Mouse (Mus musculus) midbrain, embryonic 10.5 days (tissue): ENCODE data around the gene Acsl1. TPM values are rescaled to one million over a fixed set of nuclear protein-coding genes. Genes with fewer than 3 reads are reported as not detected.
A peak's percentile ranks its signal among the peaks of the same experiment; 100 is the strongest.

Source experiments
- DNase-seq: peaks from one replicate; pipeline ENCODE4 v3.0.0-alpha.2; 2017; ENCODE audit warnings: low spot score
- H3K27ac ChIP-seq: fragments of 300-500 bp; sonication (generic); replicated peaks from 2 replicates; pipeline ENCODE4 v1.5.1; 2016; ENCODE audit warnings: mild to moderate bottlenecking
- H3K27me3 ChIP-seq: fragments of 300-500 bp; sonication (generic); 2 replicates; pipeline ENCODE4 v1.6.1; 2016; ENCODE audit warnings: low read depth, mild to moderate bottlenecking; ENCODE audit not compliant: poor library complexity, severe bottlenecking
- H3K36me3 ChIP-seq: fragments of 300-500 bp; sonication (generic); 2 replicates; pipeline ENCODE4 v1.6.1; 2016; ENCODE audit warnings: mild to moderate bottlenecking, moderate library complexity
- H3K4me1 ChIP-seq: fragments of 300-500 bp; sonication (generic); 2 replicates; pipeline ENCODE4 v1.6.1; 2016
- H3K4me3 ChIP-seq: fragments of 300-500 bp; sonication (generic); 2 replicates; pipeline ENCODE4 v1.5.1; 2016; ENCODE audit warnings: mild to moderate bottlenecking, moderate library complexity
- H3K9me3 ChIP-seq: fragments of 300-500 bp; sonication (generic); replicated peaks from 2 replicates; pipeline ENCODE4 v1.6.1; 2016; ENCODE audit warnings: mild to moderate bottlenecking
- WGBS: fragments of 180-500 bp; shearing (Covaris S2); methylation state at CpG from one replicate; pipeline ENCODE4 v1.1.7; 2016; 5-methylcytosine and 5-hydroxymethylcytosine counted together
- polyA plus RNA-seq: library from polyadenylated mRNA; unstranded; fragments of >200 nt; fragmentation: Nextera tagmentation; extraction: Ambion mirVana; gene quantifications from 2 replicates; pipeline ENCODE4 v1.2.1, GENCODE M21; 2016

Acsl1 gene
- 6.8 and 6.9 TPM in 2 replicates for polyA plus RNA-seq

DNA sequence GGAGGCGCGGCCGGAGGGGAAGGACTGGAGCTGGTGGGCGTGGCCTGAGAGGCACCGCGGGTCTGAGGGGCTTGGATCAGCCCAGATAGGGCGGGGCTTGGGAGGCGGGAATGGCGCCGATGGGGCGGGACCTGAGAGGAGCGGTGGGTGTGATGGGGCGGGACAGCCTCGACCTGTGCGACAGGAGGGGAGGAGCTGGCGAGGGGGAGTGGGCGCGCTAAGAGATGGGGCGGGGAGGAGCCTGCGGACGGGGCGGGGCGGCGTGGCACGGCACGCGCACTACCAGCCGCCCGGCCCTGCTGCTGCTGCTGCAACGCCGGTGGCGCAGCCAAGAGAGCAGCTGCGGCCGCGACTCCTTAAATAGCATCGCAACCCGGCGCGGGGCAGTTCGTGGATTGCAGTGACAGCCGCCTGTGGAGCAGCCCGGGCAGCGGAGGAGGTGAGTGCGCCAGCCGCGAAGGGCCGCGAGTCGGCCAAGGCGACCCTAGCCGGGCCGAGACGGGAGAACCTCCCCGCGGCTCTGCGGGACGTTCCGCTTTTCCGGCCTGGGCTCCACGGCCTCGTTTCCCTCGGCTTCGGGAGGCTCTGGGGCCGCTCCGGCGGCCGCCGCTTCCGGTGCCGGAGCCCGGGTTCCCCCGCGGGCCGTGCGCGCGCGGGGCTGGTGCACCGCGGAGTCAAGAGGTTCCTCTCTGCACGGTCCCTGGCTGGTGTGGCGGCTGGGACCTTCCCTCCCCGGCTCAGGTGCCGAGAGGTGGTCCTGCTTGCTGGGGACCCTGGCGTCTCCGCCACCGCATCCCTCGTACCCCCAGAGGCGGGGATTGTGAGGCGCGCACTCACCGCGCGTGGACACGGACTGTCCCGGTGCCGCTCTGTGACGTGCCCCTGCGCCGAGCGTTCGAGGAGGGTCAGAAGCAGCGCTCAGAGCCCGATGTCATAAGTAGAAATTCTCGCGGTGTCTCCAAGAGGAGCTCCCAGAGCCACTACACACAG lies at the start of gene Acsl1:
TSS of gene Acsl1 (plus strand) at position 246 of the 990 bp plus-strand sequence.
- peak; percentile 99 for DNase-seq
- Histone ChIP-seq H3K9me3 (no peaks in the 10 kb centered on the region), H3K4me3 (peak within 1 kb of the TSS; percentile 84), H3K27me3 (peaks cover 17% of the 10 kb centered on the region), H3K36me3 (no peaks in the 10 kb centered on the region), H3K4me1 (peaks cover 8% of the 10 kb centered on the region), H3K27ac (peak within 1 kb of the TSS; percentile 79)
- under 1% methylated on average over 95 of the region's 106 CpGs for WGBS

DNA sequence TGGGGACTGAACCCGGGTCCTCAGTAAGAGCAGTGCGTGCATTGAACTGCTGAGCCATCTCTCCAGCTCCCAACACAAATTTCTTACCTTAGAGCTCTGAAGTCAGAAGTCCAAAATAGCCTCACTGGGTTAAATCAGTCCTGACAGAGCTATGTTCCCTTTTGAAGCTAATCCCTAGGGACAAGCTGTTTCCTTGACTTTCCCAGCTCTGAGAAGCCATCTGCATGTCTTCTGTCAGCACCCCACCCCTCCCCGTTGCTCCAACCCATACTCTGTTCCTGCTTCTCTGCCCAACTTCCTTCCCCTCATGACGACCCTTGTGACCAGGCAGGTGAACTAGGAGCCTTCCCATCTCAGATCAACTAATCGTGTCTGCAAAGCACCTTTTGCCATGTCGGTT lies 49.3 kb upstream of the Acsl1 start:
- Histone ChIP-seq H3K4me1 (no peaks in the 10 kb centered on the region), H3K27me3 (no peaks in the 10 kb centered on the region), H3K36me3 (no peaks in the 10 kb centered on the region), H3K9me3 (no peaks in the 10 kb centered on the region), H3K27ac (no peak overlapping the region), H3K4me3 (no peak overlapping the region)
- WGBS, result 74% methylated on average over 6 of the region's 6 CpGs
- no peak for DNase-seq

DNA sequence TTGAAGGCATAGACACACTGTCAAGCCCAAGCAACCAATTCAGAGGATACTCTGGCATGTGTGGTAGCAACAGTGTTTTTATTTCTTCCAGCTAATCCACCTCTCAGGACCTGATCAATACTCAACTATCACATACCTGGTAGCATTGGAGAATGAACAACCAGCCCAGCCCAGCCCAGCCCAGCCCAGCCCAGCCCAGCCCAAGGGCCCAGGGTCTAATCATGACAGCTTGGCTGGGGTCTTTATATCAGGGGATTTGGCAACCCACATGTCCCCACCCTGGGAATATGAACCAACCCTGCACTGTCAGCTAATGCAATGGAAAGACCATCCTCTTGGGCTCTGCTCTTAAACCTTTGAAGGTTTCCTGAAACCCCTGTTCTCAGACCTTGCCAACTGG lies 42.9 kb upstream of the Acsl1 start:
- no peaks in the 10 kb centered on the region for H3K9me3 ChIP-seq
- no peaks in the 10 kb centered on the region for H3K4me1 ChIP-seq
- H3K36me3 ChIP-seq, result no peaks in the 10 kb centered on the region
- H3K27me3 ChIP-seq, result no peaks in the 10 kb centered on the region
- no peak overlapping the region for H3K4me3 ChIP-seq
- DNase-seq, result no peak
- H3K27ac ChIP-seq, result no peak overlapping the region

DNA sequence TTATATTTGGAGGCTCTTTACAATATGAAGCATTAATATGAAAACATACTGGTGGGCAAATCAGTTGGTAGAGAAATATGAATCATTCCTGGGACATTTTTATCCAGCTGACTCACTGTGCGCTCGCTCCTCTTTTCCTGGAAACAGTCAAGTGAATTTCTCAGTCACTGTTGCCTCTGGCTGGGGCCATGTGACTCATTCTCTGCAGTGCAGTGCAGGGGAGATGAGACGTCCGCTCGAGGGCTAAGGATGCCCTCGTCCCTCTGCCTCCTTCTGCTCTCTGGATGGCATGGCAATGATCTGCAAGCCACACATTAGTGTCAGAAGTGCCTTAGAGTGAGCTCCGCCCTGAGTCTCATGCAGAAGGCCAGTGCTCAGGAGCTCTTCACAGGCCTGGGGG lies 41.0 kb upstream of the Acsl1 start:
- H3K27me3 ChIP-seq, result no peaks in the 10 kb centered on the region
- H3K9me3 ChIP-seq, result no peaks in the 10 kb centered on the region
- no peak overlapping the region for H3K27ac ChIP-seq
- WGBS, result 84% methylated on average over 7 of the region's 7 CpGs
- DNase-seq, result no peak
- H3K36me3 ChIP-seq, result no peaks in the 10 kb centered on the region
- H3K4me3 ChIP-seq, result no peak overlapping the region
- H3K4me1 ChIP-seq, result no peaks in the 10 kb centered on the region

DNA sequence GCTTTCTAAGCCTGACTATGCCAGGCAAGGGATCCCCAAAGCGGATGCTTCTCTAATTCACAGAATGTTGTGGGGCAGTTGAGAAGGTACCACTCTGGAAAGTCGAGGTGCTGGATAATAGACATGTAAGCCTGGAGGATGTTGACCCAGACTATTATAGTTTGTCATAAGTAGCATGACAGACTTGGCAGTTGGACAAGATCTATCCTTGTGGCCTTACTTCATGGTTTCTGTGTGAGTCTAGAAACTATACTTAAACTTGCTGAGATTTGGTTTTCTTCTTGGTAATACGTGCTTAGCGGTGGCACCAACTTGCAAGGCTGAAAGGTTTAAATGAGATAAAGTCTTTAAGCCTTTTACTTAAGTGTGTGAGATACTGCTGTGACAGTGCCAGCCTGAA lies 38.9 kb upstream of the Acsl1 start:
- no peak overlapping the region for H3K27ac ChIP-seq
- no peak for DNase-seq
- H3K4me3 ChIP-seq, result no peak overlapping the region
- H3K27me3 ChIP-seq, result no peaks in the 10 kb centered on the region
- 94% methylated on average over 4 of the region's 4 CpGs for WGBS
- no peaks in the 10 kb centered on the region for H3K9me3 ChIP-seq
- no peaks in the 10 kb centered on the region for H3K4me1 ChIP-seq
- no peaks in the 10 kb centered on the region for H3K36me3 ChIP-seq

DNA sequence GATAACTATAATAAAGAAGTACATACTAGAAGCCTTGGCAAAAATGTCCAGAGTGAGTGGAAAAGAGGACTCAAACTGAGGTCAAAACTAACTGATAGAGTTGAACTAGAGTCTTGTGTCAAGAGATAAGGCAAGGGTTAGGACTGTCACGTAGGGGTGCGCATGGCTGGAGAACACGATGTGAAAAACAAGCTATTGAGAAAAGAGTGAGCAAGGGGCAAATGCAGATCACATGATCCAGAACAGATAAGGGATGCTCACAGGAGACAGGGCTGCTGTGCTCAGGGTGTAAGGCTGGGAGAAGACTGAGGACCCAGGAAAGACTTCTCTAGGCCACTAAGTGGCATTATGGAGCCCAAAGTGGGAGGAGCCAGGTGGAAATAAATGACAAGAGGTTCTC lies 38.3 kb upstream of the Acsl1 start:
- DNase-seq, result no peak
- Histone ChIP-seq H3K4me3 (no peak overlapping the region), H3K27me3 (no peaks in the 10 kb centered on the region), H3K4me1 (no peaks in the 10 kb centered on the region), H3K27ac (no peak overlapping the region), H3K9me3 (no peaks in the 10 kb centered on the region), H3K36me3 (no peaks in the 10 kb centered on the region)
- WGBS, result 91% methylated on average over 3 of the region's 3 CpGs

DNA sequence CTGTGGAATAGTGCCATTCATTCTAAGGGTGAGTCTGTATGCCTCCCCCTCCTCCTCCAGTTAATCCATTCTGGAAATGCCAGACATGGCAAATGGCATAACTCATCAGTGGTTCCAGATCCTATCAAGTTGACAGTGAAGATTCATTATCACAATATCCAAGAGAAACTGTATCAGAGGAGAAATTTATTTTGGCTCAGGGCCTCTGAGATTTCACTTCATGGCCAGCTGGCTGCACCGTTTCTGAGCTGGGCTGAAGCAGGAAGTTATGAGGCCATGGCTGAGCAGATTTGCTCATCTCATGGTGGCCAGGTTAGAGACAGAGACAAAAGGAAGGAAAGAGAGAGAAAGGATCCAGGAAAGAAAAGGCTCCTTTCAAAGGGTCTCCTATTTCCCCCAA lies 37.2 kb upstream of the Acsl1 start:
- H3K4me1 ChIP-seq, result no peaks in the 10 kb centered on the region
- no peak overlapping the region for H3K4me3 ChIP-seq
- H3K27ac ChIP-seq, result no peak overlapping the region
- H3K27me3 ChIP-seq, result no peaks in the 10 kb centered on the region
- H3K36me3 ChIP-seq, result no peaks in the 10 kb centered on the region
- 76% methylated on average over 1 of the region's 1 CpGs for WGBS
- DNase-seq, result no peak
- no peaks in the 10 kb centered on the region for H3K9me3 ChIP-seq

DNA sequence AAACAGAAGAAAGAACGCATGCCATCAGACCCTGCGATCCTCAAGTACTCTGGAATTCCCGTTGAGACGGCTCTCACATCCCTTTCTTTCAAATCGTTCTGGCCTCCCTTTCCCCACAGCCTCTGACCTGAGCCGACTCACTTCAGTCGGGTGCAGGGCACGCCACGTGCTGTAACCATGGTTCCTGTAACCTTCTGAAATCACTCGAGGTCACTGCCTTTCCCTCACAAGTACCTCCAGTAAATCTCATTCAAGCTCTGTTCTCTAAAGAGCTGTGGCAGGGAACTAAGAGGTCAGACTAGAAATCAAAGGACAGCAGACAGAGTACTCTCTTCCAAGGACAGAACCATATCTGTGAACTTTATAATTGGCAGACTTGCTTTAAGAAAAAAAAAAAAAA lies 32.3 kb upstream of the Acsl1 start:
- DNase-seq, result no peak
- H3K27me3 ChIP-seq, result no peaks in the 10 kb centered on the region
- 68% methylated on average over 10 of the region's 10 CpGs for WGBS
- no peaks in the 10 kb centered on the region for H3K4me1 ChIP-seq
- H3K27ac ChIP-seq, result no peak overlapping the region
- no peaks in the 10 kb centered on the region for H3K36me3 ChIP-seq
- H3K4me3 ChIP-seq, result no peak overlapping the region
- H3K9me3 ChIP-seq, result no peaks in the 10 kb centered on the region

DNA sequence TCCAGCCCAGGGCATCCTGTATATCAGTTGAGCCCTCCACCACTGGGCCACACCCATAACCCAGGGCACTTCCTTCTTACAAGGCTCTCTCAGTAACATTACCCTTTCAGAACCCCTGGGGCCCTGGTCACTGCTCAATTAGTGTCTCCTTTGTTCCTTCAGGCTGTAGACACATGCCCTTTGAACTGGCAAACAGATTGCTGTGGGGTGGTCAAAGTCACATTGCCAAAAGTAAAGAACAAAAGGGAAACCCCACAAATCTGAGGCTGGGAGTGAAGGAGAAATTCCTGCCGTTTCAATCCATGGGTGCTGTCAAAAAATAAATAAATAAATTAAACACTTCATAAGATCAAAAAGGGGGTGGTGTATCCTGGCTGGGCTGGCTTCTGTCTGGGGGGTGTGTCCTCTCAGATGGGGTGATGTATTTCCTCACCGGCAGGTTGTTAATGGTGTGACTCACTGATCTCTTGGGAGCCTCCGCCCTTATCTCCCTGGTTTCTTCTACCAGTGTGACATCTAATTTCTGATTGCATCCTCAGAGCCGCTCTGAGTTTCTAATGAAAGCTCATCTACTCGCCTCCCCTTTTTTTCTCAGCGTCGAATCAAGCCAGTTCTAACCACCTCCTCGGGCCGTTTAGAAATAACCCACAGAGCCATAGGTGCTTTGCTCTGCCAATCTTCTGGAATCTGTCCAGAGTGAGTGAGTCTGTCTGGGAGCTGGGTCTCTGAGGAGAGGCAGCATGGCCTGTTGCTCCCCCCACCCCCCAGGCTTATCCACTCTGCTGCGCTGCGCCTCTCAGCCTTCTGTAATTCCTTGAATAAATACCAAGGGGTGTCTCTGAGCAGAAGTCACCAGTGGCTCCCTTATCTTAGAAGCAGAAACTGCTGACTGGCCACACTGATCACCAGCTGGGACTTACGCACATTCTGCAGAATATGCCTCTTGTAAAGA lies 24.6 kb upstream of the Acsl1 start:
- no peak overlapping the region for H3K4me3 ChIP-seq
- H3K27me3 ChIP-seq, result no peaks in the 10 kb centered on the region
- DNase-seq, result no peak
- no peaks in the 10 kb centered on the region for H3K9me3 ChIP-seq
- H3K27ac ChIP-seq, result no peak overlapping the region
- H3K4me1 ChIP-seq, result peaks cover 10% of the 10 kb centered on the region
- 60% methylated on average over 12 of the region's 12 CpGs for WGBS
- H3K36me3 ChIP-seq, result no peaks in the 10 kb centered on the region

DNA sequence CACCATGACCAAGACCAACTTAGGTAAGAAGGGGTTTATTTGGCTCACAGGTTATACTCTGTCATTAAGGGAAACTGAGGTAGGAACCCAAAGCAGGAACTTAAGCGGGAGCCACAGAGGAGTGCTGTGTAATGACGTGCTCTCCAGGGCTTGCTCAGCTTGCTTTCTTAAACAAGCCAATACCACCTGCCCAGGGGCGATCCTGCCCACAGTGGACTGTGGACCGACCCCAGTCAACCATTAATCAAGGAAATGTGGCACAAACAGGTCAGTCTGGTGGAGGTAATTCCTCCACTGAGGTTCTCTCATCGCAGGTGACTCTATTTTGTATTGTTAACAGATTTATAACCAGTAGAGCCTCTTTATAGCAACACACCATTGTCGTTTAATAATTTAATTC lies 23.5 kb upstream of the Acsl1 start:
- no peaks in the 10 kb centered on the region for H3K9me3 ChIP-seq
- no peaks in the 10 kb centered on the region for H3K27me3 ChIP-seq
- DNase-seq, result no peak
- no peak overlapping the region for H3K4me3 ChIP-seq
- H3K36me3 ChIP-seq, result no peaks in the 10 kb centered on the region
- 88% methylated on average over 6 of the region's 6 CpGs for WGBS
- H3K27ac ChIP-seq, result no peak overlapping the region
- peaks cover 10% of the 10 kb centered on the region for H3K4me1 ChIP-seq

DNA sequence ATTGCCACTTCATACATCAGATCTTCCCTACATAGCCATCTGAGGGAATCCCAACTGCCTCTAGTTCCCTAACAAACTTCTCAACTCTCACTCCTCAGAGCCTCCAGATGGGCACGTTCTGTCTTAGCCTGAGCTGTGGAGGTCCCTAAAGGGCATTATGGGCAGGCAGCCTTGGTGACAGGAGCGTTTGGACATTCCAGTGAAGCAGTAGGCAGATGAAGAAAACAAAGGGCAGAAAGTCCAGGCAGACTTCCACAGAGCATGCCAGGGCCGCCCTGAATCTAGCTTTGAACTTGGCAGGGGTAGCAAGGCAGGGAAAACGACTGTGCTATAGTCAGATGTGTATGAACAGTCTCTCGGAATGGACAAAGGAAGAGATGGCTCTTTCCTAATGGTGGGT lies 22.2 kb upstream of the Acsl1 start:
- DNase-seq, result no peak
- Histone ChIP-seq H3K4me3 (no peak overlapping the region), H3K4me1 (peaks cover 10% of the 10 kb centered on the region), H3K27ac (no peak overlapping the region), H3K36me3 (no peaks in the 10 kb centered on the region), H3K27me3 (no peaks in the 10 kb centered on the region), H3K9me3 (no peaks in the 10 kb centered on the region; the same call in 1 of the 2 replicates)
- 78% methylated on average over 5 of the region's 5 CpGs for WGBS

DNA sequence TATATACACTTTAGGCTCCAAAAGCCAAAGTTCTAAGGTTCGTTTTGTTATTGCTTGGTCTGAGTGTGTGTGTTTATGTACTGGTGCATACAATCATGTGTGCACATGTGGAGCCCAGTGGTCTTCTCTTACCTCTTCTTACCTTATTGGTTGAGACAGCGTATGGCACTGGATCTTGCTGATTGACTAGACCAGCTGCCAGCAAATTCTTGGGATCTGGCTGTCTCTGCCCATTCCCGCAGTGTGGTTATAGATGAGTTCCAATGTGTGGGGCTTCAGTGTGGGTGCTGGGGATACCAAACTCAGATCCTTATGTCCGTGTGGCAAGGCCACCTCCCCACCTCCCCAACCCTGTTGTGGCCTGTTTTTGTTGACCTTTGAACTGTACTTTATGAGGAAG lies 21.8 kb upstream of the Acsl1 start:
- no peaks in the 10 kb centered on the region for H3K27me3 ChIP-seq
- WGBS, result 79% methylated on average over 4 of the region's 4 CpGs
- no peak overlapping the region for H3K4me3 ChIP-seq
- H3K27ac ChIP-seq, result no peak overlapping the region
- peaks cover 10% of the 10 kb centered on the region for H3K4me1 ChIP-seq
- H3K36me3 ChIP-seq, result no peaks in the 10 kb centered on the region
- DNase-seq, result no peak
- H3K9me3 ChIP-seq, result peaks cover 2% of the 10 kb centered on the region; the same call in 1 of the 2 replicates
